Mouse (Mus musculus) brain, embryonic 14.5 days (tissue): ENCODE data around the gene Ddx25.

Source experiments
- CTCF ChIP-seq: fragments of 200-500 bp; IDR thresholded peaks from 2 replicates; pipeline ENCODE4 v1.5.1; 2012; ENCODE audit warnings: inconsistent platforms, mild to moderate bottlenecking, moderate library complexity, borderline replicate concordance; ENCODE audit not compliant: insufficient read depth, insufficient read length; ENCODE audit errors: extremely low read depth
- POLR2A ChIP-seq: fragments of 200-500 bp; IDR thresholded peaks from 2 replicates; pipeline ENCODE4 v1.6.1; 2012; ENCODE audit warnings: mild to moderate bottlenecking, inconsistent platforms, borderline replicate concordance; ENCODE audit not compliant: poor library complexity, insufficient read depth, insufficient read length, severe bottlenecking; ENCODE audit errors: extremely low read depth

DNA sequence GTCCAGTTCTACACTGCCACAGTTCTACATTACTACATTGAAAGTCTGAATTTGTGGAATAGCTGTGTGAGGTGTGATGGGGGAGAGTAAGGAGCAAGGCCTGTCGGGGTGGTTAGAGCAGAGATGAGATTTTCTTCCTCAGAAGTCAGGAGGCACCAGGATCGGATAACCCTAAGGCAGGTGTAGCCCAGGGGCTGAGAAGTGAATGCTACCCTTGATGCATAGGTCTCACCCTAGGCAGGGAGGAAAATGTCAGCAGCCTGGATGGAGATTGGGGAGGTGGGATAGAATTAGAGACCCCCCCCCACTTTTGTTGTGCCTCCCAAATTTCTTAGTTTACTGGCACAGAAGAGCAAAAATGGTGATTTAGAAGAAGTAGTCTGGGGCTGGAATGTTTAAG, 36.1 kb downstream of the Ddx25 start:
- TF ChIP-seq POLR2A: no peak
- no peak for TF ChIP-seq CTCF
